Mouse (Mus musculus) embryo, embryonic 11.5 days (tissue): Measurements from ENCODE around the gene Mkrn1.
"Not testable (repeated sequence)": the region's sequence is repeated elsewhere in the genome, so short reads cannot be mapped to it uniquely, and the experiment has no call there.

Experiments used
- DNase-seq: peaks from one replicate; pipeline ENCODE4 v3.0.0-alpha.2; 2012; ENCODE audit warnings: low read depth, low spot score

Gene Mkrn1

GRCm38 (mm10) chr6:39419851-39420721 is at the start of gene Mkrn1:
Gene Mkrn1 (minus strand): TSS chr6:39420462.
- peak; percentile 60 for DNase-seq

DNA sequence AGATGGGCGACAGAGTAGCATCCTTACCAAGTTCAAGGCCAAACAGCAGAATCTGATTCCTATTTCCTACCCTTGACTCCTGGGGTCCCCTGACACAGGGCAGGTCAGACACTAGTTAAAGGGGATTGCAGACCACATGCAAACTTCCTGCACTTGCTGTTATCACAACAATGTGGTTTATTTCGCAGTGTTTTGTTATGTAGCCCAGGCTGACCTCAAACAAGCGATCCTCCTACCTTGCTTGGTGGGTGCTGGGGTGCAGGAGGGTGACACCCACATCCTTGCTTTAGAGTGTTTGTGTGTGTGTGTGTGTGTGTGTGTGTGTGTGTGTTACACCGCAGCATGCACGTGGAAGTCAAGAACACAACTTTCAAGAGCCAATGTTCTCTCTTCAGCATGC is 49.2 kb upstream of the Mkrn1 start:
- DNase-seq: no peak

DNA sequence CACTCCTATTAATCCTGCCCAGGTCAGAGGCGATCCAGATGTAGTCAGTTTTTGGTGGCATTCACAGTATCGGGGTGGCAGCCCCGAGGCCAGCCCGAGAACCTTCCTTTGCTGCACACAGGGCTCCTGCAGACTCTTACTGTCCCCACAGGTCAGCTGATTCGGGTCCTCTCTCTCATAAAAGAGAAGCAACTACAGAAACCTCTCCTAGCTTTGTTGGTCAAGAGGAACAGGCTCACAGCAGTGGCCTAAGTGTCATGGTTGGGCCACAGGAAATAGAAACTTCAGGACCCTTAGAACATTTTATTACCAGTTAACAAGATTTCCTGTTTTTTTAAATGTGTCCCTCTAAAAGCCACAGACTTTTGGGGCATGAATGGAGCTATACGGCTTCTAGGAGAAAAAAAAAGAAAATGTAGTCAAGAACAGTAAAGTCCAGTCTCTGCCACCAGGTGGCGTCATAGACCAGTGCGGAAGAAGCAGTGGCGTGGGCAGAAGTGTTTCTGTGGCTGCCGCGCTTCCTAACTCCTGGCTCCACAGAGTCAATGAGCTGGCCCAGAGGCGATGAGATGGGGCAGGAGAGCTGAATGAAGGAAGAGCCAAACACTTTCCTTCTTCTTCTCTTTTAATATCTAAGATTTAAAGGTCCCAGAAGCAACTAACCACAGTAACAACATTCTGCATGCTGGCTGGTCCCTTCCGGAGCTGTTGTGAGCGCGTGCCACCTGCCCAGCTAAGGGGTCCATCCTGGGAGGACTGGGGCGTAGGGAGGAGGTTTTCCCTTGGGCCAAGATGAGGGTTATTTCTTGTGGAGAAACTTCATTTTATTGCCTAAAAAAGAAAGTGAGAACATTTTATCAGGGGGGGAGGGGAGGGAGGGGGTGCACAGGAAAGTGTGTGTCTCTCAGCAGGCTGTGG is 42.6 kb upstream of the Mkrn1 start:
- peak; percentile 56 for DNase-seq

DNA sequence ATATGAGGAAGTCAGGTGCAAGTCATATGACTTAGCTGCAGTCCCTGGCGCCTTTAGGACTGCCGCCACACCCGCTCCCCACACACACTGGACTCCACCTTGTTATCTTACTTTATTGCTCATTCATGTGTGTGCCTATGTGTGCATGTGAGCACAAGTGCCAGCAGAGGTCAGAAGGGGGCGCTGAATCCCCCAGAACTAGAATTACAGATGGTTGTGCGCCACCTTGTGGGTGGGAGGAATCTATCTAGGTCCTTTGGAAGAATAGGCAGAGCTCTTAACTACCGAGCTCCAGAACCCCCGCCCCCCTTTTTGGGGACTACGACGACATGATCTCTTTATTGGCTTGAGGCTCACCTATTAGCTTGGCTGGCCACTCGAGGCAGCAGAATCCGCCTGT is 39.8 kb upstream of the Mkrn1 start:
- no peak for DNase-seq

DNA sequence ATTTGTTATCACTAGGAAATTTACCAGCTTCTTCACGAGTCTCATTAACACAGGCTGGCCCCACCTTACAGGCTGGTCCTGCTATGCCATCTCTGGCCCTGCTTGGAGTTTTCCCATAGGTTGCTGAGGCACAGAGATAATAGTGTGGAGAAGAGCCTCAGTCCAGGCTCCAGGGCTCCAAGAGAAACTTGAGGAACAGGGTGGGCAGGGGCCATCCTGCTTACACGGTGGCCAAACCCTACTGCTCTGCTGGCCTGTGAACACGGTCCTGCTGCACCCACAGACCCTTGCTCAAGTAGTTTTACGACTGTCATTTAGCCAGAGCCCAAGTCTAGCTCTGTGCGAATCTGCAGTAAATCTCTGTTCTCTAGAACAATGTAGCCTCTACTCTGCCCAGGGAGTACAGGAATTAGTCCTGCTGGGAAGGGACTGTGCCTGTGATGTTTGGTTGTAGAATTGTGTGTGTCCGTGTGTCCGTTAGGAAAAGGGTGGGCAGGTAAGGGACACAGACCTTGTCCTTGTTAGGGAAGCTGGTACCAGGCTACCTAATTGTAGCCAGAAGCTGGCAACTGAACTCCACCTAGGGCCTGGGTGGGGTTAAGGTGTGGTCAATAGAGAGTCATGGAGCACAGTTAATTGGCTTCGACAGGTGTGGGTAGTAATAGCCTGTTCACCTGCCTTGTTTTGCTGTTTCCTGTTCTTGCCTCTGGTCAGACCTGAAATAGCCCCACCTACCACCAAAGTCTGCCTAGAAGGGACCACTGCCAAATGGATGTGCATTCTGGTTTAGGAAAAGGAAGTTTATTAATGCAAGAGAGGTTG is 35.3 kb upstream of the Mkrn1 start:
- no peak for DNase-seq

DNA sequence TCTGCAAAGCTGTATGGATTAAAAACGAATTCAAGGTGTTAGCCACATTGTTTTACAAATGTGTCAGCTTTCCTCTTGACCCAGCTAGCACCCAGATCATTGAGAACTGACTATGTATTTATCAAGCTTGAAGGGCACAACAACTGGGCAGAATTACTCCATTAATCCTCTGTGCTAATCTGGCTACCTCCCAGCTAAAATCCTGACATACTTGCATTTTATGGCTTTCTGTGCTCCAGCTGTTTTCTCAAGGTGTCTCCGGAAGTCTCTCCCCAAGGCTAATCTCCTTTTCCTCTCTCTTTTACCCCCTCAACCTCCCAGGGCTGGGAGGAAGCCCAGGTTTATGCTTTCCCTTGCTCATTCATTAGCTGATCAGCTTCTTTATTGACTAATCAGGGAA is 34.4 kb upstream of the Mkrn1 start:
- DNase-seq: no peak

- no peak for DNase-seq
These were observed 33.3 kb upstream of the Mkrn1 start for GRCm38 (mm10) chr6:39453564-39453963.

- no peak for DNase-seq
These were observed 30.8 kb upstream of the Mkrn1 start for GRCm38 (mm10) chr6:39451033-39451432.

- DNase-seq: no peak
These were observed 30.3 kb upstream of the Mkrn1 start for GRCm38 (mm10) chr6:39450580-39450979.

DNA sequence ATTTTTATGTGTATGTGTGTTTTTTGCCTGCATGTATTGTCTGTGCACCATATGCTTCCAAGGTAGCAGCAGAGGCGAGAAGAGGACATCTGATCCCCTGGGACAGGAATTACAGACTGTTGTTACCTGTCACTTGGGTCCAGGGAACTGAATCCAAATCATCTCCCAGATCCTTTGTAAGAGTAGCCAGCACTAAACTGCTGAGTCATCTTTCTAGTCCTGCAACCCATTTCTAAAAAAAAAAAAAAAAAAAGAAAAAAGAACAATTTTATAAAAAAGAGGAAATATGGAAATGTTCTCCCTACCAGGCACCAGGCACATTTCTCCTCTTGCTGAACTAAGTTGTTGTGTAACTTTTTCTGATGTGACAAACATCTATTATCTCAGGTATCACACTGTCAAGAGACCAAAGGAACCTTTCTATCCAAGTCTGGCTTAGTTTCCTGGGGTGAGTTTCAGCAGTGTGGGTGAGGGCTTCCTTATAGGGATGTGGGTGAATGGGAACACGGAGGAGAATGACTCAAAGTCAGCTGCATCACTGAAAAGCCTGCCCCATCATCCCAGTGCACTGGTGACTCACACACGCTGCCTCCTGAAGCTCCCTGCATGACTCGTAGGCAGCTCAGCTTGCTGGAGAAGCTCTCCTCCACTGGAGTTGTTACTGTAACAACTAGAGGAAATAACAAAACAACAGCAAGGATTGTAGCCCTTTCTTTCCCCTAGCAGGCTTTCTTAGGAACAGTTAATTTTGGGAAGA is 27.3 kb upstream of the Mkrn1 start:
- DNase-seq: no peak

GRCm38 (mm10) chr6:39445801-39446572 is 25.7 kb upstream of the Mkrn1 start:
- no peak for DNase-seq

DNA sequence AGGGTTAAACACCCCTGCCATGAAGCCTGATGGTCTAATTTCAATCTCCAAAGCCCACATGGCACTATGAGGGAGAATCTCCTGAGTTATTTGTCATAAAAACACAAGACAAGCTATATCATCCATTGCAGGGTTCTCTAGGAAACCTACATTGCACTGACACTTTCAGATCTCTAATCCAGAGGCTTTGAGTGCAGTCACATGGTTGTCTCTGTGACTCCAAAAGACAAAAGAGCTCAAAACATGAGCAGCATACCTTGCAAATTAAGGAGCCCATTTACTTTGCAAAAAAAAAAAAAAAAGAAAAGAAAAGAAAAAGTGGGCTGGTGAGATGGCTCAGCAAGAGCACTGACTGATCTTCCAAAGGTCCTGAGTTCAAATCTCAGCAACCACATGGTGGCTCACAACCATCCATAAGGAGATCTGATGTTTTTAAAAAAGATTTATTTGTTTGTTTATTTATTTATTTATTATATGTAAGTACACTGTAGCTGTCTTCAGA is 22.6 kb upstream of the Mkrn1 start:
- DNase-seq: no peak

- no peak for DNase-seq
These were observed 19.9 kb upstream of the Mkrn1 start for GRCm38 (mm10) chr6:39440207-39440606.

DNA sequence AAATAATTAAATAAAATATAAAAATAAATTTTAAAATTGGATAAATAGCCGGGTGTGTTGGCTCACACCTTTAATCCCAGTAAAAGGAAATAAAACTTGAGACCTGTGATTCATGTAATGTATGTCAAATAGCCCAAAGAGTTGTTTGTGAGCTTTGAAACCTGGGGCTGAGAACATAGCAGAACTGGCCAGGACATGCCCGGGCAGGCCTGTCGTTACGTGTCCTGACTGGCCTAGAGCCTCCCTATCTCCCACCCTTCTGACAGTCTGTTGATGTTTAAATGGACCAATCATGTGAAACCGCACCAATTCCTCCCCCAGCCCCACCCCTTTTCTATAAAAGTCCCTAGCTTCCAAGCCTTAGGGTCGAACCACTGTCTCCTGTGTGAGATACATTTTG is 17.3 kb upstream of the Mkrn1 start:
- DNase-seq: not testable (repeated sequence)

DNA sequence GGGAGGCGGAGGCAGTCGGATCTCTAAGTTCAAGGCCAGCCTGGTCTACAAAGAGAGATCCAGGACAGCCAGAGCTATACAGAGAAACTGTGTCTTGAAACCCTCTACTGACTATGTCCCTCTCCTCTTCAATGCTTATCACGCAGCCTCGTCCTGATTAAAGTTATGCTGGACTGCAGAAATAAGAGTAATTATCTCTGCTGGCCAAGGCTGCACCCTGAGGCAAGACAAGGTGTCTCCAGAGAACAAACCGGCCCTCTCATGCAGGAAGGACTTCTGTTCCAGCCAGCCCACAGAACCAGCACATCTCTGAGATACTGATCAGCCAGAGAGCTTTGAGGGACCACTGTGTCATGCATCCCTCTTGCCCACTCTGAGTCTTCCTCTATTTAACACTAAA is 15.6 kb upstream of the Mkrn1 start:
- DNase-seq: no peak

GRCm38 (mm10) chr6:39434886-39435492 is 14.7 kb upstream of the Mkrn1 start:
- DNase-seq: peak; percentile 20

GRCm38 (mm10) chr6:39434111-39434885 is 14.0 kb upstream of the Mkrn1 start:
- no peak for DNase-seq

- DNase-seq: no peak
These were observed 13.4 kb upstream of the Mkrn1 start for GRCm38 (mm10) chr6:39433701-39434100.

GRCm38 (mm10) chr6:39433174-39433573 is 12.9 kb upstream of the Mkrn1 start:
- no peak for DNase-seq
